Mouse (Mus musculus) c-Kit-positive CD71-negative TER-119-negative erythroid progenitor cells, embryonic 14.5 days (primary cell): ENCODE data around the gene Ccnb2.
"Not testable (repeated sequence)": the region's sequence is repeated elsewhere in the genome, so short reads cannot be mapped to it uniquely, and the experiment has no call there.

ENCODE experiments used
- DNase-seq: peaks from one replicate; pipeline ENCODE4 v3.0.0-alpha.2; 2013; ENCODE audit warnings: low read depth

The Ccnb2 gene

DNA sequence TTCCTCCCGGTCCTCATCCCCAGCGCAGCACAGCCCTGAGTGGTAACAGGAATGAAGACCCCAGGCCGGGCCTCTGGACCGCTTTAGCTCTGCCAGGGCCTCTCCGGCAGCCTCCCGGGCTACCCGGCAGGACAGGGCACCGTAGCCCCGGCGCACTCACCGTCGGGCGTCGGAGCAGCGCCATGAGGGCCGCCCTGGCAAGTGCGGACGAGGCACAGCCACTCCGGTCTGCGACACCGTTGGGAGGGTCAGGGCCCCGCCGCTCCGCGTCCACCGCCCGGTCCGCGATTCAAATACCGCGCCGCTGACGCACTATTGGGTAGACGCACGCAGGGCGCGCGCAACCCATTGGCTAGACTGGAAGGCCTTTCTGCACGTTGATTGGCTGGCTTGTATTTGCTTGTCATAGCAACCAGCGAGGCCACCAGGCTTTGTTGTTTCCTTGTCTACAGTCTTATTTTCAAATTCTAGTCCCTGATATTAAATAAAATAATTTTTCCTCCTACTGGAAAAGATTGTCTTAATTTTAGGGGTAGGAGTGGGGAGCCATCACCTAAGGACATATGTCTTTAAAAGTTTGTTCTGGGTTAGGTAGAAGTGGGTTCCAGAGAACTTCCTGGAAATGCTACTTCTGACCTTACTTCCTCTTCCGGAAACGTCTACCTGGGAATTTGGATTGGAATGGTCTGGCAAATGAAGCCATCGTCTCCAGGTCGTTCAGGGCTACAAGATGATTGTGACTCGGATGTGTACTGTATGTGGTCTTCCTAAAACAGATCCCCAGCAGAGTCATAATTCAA is at the start of gene Ccnb2:
TSS of gene Ccnb2 (minus strand) at position 291 of the 800 bp plus-strand sequence.
- peak; percentile 80 for DNase-seq

GRCm38 (mm10) chr9:70463091-70463490 is 41.7 kb upstream of the Ccnb2 start:
- not testable (repeated sequence) for DNase-seq

GRCm38 (mm10) chr9:70452371-70452770 is 31.0 kb upstream of the Ccnb2 start:
- DNase-seq = no peak

DNA sequence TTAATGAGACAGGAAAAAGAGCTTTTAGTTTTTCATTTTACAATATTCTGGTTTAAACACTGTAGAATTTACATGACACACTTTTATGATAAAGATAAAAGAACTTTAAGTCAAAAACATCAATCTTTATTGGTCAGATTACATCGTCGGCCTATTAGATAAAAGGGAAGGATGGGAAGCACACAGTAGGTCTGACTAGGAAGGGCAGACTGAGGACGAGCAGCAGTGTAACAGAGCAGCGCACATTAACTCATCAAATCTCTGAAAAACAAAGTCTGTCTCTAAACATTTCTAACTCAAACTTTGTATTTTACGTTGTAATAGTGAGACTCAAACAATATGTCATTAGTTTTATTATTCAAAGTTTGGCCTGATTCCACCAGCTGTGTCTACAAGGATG is 27.7 kb upstream of the Ccnb2 start:
- DNase-seq = no peak

- DNase-seq = no peak
These were observed 18.6 kb upstream of the Ccnb2 start for GRCm38 (mm10) chr9:70439959-70440358.

- no peak for DNase-seq
These were observed 1.3 kb upstream of the Ccnb2 start for GRCm38 (mm10) chr9:70422661-70423060.

DNA sequence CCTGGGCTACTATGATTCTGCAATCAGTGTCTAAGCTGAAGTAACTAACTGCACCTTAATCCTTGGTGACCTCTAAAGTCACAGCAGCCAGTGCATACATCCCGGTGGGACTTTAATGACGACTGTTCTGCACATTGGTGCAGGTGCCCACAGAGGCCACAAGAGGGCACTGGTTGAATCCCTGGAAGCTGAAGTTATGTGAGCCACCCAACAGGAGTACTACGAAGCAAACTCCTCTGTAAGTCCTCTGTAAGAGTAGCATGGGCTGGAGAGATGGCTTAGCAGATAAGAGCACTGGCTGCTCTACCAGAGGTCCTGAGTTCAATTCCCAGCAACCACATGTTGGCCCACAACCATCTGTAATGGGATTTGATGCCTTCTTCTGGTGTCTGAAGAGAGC is 4.9 kb downstream of the Ccnb2 start:
- DNase-seq = no peak

DNA sequence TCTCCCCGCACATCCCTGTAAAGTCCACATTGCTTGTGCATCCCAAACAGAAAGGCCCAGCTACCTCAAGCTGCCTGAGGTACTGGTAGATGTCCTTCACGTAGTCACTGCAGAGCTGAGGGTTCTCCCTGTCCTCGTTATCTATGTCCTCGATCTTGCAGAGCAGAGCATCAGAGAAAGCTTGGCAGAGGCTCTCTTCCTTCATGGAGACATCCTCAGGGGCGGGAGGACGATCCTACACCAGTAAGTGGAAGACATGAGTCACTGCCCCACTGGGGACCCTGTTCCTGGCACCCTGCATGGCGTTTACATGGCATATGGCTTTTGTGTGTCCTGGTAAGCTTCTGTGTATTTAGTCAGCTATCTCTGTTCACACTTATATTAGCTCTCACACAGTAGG is 8.3 kb downstream of the Ccnb2 start:
- DNase-seq = no peak

GRCm38 (mm10) chr9:70410668-70411067 is 10.7 kb downstream of the Ccnb2 start:
- DNase-seq = no peak

DNA sequence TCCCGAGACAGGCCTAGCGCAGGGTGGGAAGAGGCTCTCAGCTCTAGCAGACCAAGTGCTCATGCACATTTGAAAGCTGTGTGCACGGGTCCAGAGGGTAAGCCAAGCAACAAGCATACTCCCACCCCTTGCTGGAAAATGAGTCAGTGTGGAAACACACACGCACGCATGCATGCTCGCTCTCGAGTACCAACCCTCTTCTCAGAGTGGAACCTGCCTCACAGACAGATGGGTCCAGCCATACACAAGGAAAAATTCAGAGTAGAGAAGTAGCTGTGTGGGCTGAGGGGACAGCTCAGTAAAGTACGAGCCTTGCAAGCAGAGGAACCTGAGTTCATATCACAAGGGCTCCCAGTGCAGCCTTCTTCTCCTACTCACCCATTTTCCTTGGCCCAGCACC is 11.6 kb downstream of the Ccnb2 start:
- DNase-seq = no peak

DNA sequence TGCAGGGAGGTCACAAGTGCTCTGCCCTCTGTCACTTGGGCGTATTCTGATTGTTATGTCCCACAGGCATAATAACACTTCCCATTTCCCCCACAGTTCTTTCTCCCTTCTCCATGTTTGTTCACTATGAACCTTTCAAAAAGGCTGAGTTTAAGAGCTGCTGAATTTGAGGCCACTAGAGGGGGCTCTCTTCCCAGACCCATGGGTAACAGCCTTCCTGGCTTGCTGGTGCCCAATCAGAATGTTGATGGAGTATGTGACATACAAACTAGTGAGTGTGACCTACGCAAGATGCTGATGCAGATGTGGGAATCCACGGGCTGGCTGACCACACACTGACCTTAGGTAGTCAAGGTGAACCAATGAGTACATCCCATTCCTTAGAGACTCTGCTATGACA is 12.6 kb downstream of the Ccnb2 start:
- no peak for DNase-seq

- DNase-seq = no peak
These were observed 14.8 kb downstream of the Ccnb2 start for GRCm38 (mm10) chr9:70406596-70406995.

DNA sequence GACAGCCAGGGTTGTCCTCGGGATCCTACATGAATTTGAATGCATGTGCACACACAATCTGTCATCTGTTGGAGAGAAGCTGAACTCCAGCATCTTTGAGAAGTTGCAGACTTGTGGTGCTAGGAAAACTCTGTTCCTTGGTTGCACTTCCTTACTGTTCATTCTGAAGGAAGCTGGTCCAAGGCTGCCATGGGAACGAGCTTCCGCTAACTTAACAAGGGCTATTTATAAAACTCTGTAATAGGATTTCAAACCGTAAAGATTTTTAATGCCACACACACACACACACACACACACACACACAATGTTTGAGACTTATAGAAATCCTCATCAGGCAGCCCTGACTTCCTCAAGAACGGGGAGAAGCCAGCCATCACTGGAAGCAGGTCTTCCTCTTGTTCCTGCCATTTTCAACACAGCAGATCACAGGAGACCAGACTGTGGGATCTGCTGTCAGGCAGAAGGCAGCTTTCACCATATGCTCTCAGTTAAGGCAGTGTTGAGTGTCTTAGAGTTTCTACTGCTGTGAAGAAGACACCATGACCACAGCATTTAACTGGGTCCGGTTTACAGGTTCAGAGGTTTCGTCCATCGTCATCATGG is 19.3 kb downstream of the Ccnb2 start:
- DNase-seq = no peak

GRCm38 (mm10) chr9:70396083-70396482 is 25.3 kb downstream of the Ccnb2 start:
- no peak for DNase-seq

GRCm38 (mm10) chr9:70395617-70396016 is 25.7 kb downstream of the Ccnb2 start:
- no peak for DNase-seq

DNA sequence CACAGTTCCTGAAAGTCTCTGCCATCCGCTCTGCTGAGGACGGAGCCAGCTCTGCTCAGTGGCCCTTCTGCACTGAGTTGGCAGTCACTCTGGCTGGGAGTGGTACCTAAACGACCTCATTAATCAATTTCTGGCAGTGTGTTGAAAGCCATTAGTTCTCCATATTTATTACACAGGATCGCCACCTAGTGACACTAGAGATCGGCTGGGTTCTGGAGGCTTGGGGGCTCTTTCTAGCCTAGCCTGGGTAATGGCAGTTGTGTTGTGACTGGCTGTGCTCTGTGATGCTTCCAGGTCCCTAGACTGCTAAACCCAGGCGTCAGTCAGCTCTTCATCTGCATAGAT is 28.8 kb downstream of the Ccnb2 start:
- DNase-seq = no peak

GRCm38 (mm10) chr9:70391660-70392562 is 29.4 kb downstream of the Ccnb2 start:
- no peak for DNase-seq

- DNase-seq = no peak
These were observed 30.3 kb downstream of the Ccnb2 start for GRCm38 (mm10) chr9:70391042-70391441.

DNA sequence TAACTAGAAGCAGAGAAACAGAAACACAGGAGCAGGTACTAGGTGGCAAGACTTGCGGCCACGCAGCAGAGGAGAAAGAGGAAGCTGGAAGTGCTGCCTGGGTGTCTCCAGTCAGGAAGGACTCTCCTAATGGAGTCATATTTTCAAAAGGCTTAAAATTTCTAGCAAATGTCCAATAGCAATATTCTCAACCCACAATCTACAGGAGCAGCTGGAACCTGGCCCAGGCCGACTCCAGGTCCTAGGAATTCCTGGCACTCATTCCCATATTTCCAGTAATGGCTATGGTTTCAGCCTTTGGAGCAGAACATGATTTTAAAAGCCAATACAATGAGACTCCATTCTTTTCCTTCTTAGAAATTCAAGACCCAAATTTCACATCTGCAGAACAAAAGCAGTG is 31.8 kb downstream of the Ccnb2 start:
- DNase-seq = no peak

GRCm38 (mm10) chr9:70387410-70388119 is 33.8 kb downstream of the Ccnb2 start:
- no peak for DNase-seq

- DNase-seq = no peak
These were observed 36.2 kb downstream of the Ccnb2 start for GRCm38 (mm10) chr9:70384958-70385728.
